Mouse (Mus musculus) cortical plate, adult 2 months (tissue): ENCODE results near the gene Crhr2.

ENCODE experiments used
- CTCF ChIP-seq: fragments of 200-500 bp; IDR thresholded peaks from 2 replicates; pipeline ENCODE4 v1.5.1; 2011; ENCODE audit warnings: mild to moderate bottlenecking, control low read depth, low read length; ENCODE audit not compliant: insufficient read depth; ENCODE audit errors: extremely low read depth
- POLR2A ChIP-seq: fragments of 200-500 bp; IDR thresholded peaks from 2 replicates; pipeline ENCODE4 v1.6.1; 2011; ENCODE audit warnings: mild to moderate bottlenecking, low read length, control low read depth; ENCODE audit not compliant: insufficient read depth; ENCODE audit errors: extremely low read depth

DNA sequence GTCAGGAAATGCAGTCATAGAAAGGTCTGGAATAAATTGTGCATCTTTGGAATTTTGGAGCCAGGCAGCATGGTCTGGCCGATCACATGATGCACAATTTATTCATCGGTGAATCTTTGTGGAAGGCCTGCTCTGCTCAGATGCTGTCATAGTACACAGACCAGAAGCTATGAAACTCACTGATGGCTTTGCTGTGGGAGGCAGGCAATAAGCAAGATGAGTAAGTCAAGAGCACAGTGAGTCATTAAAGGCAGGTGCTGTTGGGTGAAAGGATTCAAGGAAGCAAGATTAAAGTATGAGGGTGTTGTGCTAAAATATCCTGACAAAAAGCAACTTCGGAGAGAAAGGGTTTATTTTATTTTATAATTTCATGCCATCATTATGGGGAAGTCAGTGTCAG is 19.4 kb upstream of the Crhr2 start:
- TF ChIP-seq POLR2A (no peak), CTCF (no peak)
